Mouse (Mus musculus): Measurements from ENCODE around the gene C5ar1. TPM values are rescaled to one million over a fixed set of nuclear protein-coding genes. Genes with fewer than 3 reads are reported as not detected.

Gene C5ar1
- polyA plus RNA-seq, 1 experiment from 2014 or later: 2.1 TPM

DNA sequence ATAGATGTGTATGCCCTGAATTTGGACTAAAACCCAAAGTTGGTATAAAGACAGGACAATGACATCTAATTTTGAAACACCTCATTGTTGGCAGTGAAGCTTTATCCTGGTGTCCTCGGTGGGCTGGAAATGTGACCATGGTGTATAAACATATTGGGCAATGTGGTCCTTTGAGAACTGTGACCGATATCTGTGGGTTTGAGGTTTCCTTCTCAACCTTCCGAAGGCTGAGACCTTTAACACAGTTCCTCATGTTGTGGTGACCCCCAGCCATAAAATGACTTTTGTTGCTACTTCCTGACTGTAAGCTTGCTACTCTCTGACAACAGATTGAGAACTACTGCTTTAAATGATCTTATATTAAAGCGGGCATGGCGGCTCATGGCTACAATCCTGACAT is 8.7 kb downstream of the C5ar1 start:
- no peak for DNase-seq (ENCODE audit: low spot score)
- Histone ChIP-seq H3K27ac (ENCODE audit: low read depth, low read length) (no peak overlapping the region), H3K4me1 (ENCODE audit: control insufficient read depth, insufficient read depth, low read length) (no peaks in the 10 kb centered on the region), H3K4me3 (ENCODE audit: low read depth, low read length) (no peak overlapping the region), H3K9me3 (ENCODE audit: control insufficient read depth, low read length) (no peaks in the 10 kb centered on the region), H3K9ac (ENCODE audit: low read length) (no peak overlapping the region), H3K4me2 (ENCODE audit: low read depth) (no peak overlapping the region), H3K27me3 (ENCODE audit: control insufficient read depth, insufficient read depth, low read length) (no peaks in the 10 kb centered on the region), H3K36me3 (ENCODE audit: control insufficient read depth, insufficient read depth, low read length) (no peaks in the 10 kb centered on the region)
- 86% methylated on average over 5 of the region's 5 CpGs for WGBS
- no peak for ATAC-seq (ENCODE audit: insufficient read depth, low FRiP score, low TSS enrichment)

DNA sequence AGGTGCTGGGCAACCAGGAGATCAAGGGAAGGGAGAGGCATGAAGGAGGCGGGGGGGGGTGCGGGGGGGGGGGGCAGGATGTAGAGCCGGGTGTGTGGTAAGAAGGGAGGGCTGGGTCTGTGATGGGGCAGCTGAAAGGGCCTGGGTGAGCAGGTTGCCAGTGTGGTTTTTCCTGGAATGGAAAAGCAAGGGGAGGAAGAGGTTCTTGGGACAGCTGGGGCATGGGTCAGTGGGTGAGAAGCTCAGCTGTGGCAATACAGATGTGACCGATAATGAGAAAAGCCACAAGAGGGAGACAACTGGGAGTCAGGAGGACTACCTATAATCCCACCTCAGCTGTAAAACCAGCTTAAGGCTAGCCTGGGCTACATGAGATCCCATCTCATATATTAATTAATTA is 13.4 kb downstream of the C5ar1 start:
- H3K27ac ChIP-seq (ENCODE audit: low read depth, low read length): no peak overlapping the region

DNA sequence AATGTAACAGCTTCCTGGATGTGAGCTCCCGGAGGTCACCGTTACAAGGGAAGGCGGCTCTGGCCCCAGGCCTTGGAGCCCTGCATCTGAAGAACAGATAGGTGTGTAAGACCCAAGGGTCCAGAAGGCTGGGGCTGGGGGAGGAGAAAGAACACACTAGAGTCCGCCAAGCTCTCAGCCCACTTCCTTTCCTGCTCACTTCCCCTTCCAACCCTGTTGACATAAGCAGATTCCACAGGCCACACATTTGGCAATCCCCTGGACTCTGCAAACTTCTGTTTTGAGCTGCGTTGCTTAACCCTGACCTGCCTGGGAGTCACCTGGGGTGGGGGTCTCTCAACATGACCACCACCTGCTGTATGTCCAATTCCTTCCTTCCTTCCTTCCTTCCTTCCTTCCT is 15.3 kb downstream of the C5ar1 start, which contains the start of gene C5ar2:
TSS of gene C5ar2 (minus strand) at position 88 of the 400 bp plus-strand sequence.
- Histone ChIP-seq H3K36me3 (ENCODE audit: control insufficient read depth, insufficient read depth, low read length) (no peaks in the 10 kb centered on the region; the same call in 1 of the 2 replicates), H3K4me2 (ENCODE audit: low read depth) (no peak within 1 kb of the TSS), H3K4me1 (ENCODE audit: control insufficient read depth, insufficient read depth, low read length) (no peaks in the 10 kb centered on the region), H3K4me3 (ENCODE audit: low read depth, low read length) (no peak within 1 kb of the TSS), H3K9ac (ENCODE audit: low read length) (no peak within 1 kb of the TSS), H3K9me3 (ENCODE audit: control insufficient read depth, low read length) (no peaks in the 10 kb centered on the region), H3K27me3 (ENCODE audit: control insufficient read depth, insufficient read depth, low read length) (no peaks in the 10 kb centered on the region), H3K27ac (ENCODE audit: low read depth, low read length) (no peak within 1 kb of the TSS)
- ATAC-seq (ENCODE audit: insufficient read depth, low FRiP score, low TSS enrichment): no peak
- DNase-seq (ENCODE audit: low spot score): no peak
- WGBS: 64% methylated on average over 5 of the region's 5 CpGs

More for the DNA sequence above, 13.4 kb downstream of the C5ar1 start:
- WGBS: 60% methylated on average over 1 of the region's 4 CpGs
- Histone ChIP-seq H3K36me3 (ENCODE audit: control insufficient read depth, insufficient read depth, low read length) (no peaks in the 10 kb centered on the region; the same call in 1 of the 2 replicates), H3K9ac (ENCODE audit: low read length) (no peak overlapping the region), H3K4me3 (ENCODE audit: low read depth, low read length) (no peak overlapping the region), H3K9me3 (ENCODE audit: control insufficient read depth, low read length) (no peaks in the 10 kb centered on the region), H3K4me1 (ENCODE audit: control insufficient read depth, insufficient read depth, low read length) (no peaks in the 10 kb centered on the region), H3K4me2 (ENCODE audit: low read depth) (no peak overlapping the region), H3K27me3 (ENCODE audit: control insufficient read depth, insufficient read depth, low read length) (no peaks in the 10 kb centered on the region)
- ATAC-seq (ENCODE audit: insufficient read depth, low FRiP score, low TSS enrichment) (no peak), DNase-seq (ENCODE audit: low spot score) (no peak)

DNA sequence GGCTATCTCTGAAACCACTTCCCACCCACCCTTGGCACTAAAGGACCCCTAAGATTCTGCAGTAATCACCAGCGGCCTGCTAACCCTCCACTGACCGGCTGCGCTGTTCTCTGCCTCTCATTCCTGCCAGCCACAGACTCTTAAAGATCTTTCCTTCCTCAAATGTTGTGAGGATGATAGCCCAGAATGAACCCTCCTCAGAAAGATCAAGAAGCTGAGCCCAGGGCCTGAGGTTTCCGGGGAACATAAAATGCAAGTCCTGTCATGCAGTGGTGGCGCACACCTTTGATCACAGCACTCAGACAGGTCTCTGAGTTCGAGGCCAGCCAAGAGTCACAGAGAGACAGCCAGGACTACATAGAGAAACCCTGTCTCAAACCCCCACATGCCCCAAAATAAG is 17.1 kb downstream of the C5ar1 start:
- H3K9ac ChIP-seq (ENCODE audit: low read length): no peak overlapping the region
- H3K27me3 ChIP-seq (ENCODE audit: control insufficient read depth, insufficient read depth, low read length): no peaks in the 10 kb centered on the region
- H3K4me3 ChIP-seq (ENCODE audit: low read depth, low read length): no peak overlapping the region
- H3K27ac ChIP-seq (ENCODE audit: low read depth, low read length): no peak overlapping the region
- no peak for ATAC-seq (ENCODE audit: insufficient read depth, low FRiP score, low TSS enrichment)
- H3K9me3 ChIP-seq (ENCODE audit: control insufficient read depth, low read length): no peaks in the 10 kb centered on the region
- H3K4me2 ChIP-seq (ENCODE audit: low read depth): no peak overlapping the region
- H3K4me1 ChIP-seq (ENCODE audit: control insufficient read depth, insufficient read depth, low read length): no peaks in the 10 kb centered on the region
- DNase-seq (ENCODE audit: low spot score): no peak
- WGBS: 88% methylated on average over 6 of the region's 6 CpGs
- H3K36me3 ChIP-seq (ENCODE audit: control insufficient read depth, insufficient read depth, low read length): no peaks in the 10 kb centered on the region; the same call in 1 of the 2 replicates

DNA sequence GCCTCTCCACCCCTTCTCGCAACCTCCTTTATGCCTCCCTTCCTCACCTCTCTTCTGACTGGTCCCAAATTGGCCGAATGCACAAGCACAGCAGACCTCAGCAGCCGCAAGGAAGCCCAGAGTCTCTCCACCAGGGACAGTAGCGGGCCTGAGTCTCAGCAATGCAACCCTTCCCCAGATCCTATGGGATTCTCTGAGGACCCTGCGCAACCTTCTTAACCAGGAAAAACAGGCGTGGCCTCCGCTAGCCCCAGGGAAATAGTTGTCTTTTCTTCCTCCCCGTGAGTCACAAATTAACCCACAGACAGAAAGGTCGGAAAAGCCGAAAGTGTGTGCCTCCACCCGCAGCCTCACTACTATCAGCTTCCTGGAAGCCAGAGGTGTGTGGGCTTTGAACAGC is 17.6 kb downstream of the C5ar1 start:
- Histone ChIP-seq H3K9me3 (ENCODE audit: control insufficient read depth, low read length) (no peaks in the 10 kb centered on the region), H3K27me3 (ENCODE audit: control insufficient read depth, insufficient read depth, low read length) (no peaks in the 10 kb centered on the region), H3K36me3 (ENCODE audit: control insufficient read depth, insufficient read depth, low read length) (no peaks in the 10 kb centered on the region; the same call in 1 of the 2 replicates), H3K27ac (ENCODE audit: low read depth, low read length) (no peak overlapping the region), H3K9ac (ENCODE audit: low read length) (no peak overlapping the region), H3K4me3 (ENCODE audit: low read depth, low read length) (no peak overlapping the region), H3K4me1 (ENCODE audit: control insufficient read depth, insufficient read depth, low read length) (no peaks in the 10 kb centered on the region), H3K4me2 (ENCODE audit: low read depth) (no peak overlapping the region)
- DNase-seq (ENCODE audit: low spot score) (no peak), ATAC-seq (ENCODE audit: insufficient read depth, low FRiP score, low TSS enrichment) (no peak)
- 62% methylated on average over 11 of the region's 11 CpGs for WGBS

DNA sequence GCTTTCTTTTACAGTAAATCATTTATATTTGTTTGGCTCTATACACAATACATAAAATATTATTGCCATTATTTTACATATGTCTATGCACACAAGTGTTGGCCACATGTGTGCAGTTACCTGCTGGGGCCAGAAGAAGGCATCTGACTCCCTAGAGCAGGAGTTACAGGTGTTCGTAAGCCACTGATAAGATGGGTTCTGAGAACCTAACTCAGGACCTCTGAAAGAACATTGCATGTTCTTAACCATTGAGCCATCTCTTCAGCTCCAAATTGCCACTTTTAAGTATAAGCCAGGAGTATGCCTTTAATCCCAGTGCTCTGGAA is 18.4 kb downstream of the C5ar1 start:
- Histone ChIP-seq H3K4me1 (ENCODE audit: control insufficient read depth, insufficient read depth, low read length) (no peaks in the 10 kb centered on the region), H3K9me3 (ENCODE audit: control insufficient read depth, low read length) (no peaks in the 10 kb centered on the region), H3K4me3 (ENCODE audit: low read depth, low read length) (no peak overlapping the region), H3K27me3 (ENCODE audit: control insufficient read depth, insufficient read depth, low read length) (no peaks in the 10 kb centered on the region), H3K36me3 (ENCODE audit: control insufficient read depth, insufficient read depth, low read length) (no peaks in the 10 kb centered on the region; the same call in 1 of the 2 replicates), H3K9ac (ENCODE audit: low read length) (no peak overlapping the region), H3K4me2 (ENCODE audit: low read depth) (no peak overlapping the region), H3K27ac (ENCODE audit: low read depth, low read length) (no peak overlapping the region)
- DNase-seq (ENCODE audit: low spot score) (no peak), ATAC-seq (ENCODE audit: insufficient read depth, low FRiP score, low TSS enrichment) (no peak)
- 97% methylated on average over 1 of the region's 1 CpGs for WGBS

DNA sequence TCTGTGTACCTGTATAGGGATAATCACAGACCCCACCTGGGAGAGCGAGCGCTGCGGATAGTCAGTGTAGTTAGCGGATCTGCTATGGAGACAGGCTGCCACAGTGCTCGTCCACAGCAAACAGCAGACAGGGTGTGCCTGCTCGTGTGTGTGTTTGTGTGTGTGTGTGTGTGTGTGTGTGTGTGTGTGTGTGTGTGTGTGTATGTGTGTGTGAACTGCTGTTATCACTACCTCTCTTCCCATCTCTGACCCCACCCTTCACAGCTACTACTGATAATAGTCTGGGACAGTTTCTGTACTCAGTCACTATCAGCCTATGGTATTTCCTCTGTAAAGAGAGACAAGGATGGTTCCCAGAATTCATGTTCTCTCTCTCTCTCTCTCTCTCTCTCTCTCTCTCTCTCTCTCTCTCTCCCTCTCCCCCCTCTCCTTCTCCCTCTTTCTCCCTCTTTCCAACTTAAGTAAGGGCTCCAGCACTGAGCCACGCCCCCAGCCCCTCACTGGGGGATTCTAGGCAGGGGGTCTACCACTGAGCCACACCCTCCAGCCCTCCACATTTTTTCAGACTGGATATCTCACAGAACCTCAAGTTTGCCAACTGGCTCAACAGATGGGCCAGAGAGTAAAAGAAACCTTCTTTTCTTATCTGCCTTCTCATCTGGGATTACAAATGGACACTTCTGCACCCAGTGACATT is 18.9 kb downstream of the C5ar1 start:
- Histone ChIP-seq H3K9ac (ENCODE audit: low read length) (no peak overlapping the region), H3K4me2 (ENCODE audit: low read depth) (no peak overlapping the region), H3K4me1 (ENCODE audit: control insufficient read depth, insufficient read depth, low read length) (no peaks in the 10 kb centered on the region), H3K27ac (ENCODE audit: low read depth, low read length) (no peak overlapping the region), H3K4me3 (ENCODE audit: low read depth, low read length) (no peak overlapping the region), H3K27me3 (ENCODE audit: control insufficient read depth, insufficient read depth, low read length) (no peaks in the 10 kb centered on the region), H3K36me3 (ENCODE audit: control insufficient read depth, insufficient read depth, low read length) (no peaks in the 10 kb centered on the region; the same call in 1 of the 2 replicates), H3K9me3 (ENCODE audit: control insufficient read depth, low read length) (no peaks in the 10 kb centered on the region)
- WGBS: 76% methylated on average over 7 of the region's 7 CpGs
- DNase-seq (ENCODE audit: low spot score): no peak
- ATAC-seq (ENCODE audit: insufficient read depth, low FRiP score, low TSS enrichment): no peak

DNA sequence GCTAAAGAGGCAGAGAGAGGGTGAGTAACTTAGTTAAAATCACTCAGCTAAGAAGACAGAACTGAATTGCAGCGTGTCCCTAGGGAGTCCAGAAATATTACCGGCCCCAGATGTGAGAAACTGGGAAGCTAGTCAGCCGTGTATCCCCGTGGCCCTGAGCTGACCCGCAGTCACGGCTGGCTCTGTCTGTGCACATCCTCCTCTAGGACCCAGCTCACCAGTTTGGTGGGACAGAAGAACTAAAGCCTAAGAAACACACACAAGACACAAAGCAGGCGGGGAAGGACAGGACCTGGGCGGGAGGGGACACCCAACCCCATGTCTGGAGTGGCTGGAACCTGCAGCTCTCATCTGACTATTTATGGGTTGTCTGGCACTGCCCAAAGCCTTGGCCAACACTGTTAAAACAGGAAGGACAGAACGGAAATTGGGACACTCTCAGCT is 19.8 kb downstream of the C5ar1 start:
- H3K9me3 ChIP-seq (ENCODE audit: control insufficient read depth, low read length): no peaks in the 10 kb centered on the region
- H3K27me3 ChIP-seq (ENCODE audit: control insufficient read depth, insufficient read depth, low read length): no peaks in the 10 kb centered on the region
- no peak for DNase-seq (ENCODE audit: low spot score)
- H3K27ac ChIP-seq (ENCODE audit: low read depth, low read length): no peak overlapping the region
- H3K9ac ChIP-seq (ENCODE audit: low read length): no peak overlapping the region
- no peak overlapping the region for H3K4me2 ChIP-seq (ENCODE audit: low read depth)
- no peaks in the 10 kb centered on the region; the same call in 1 of the 2 replicates for H3K36me3 ChIP-seq (ENCODE audit: control insufficient read depth, insufficient read depth, low read length)
- H3K4me1 ChIP-seq (ENCODE audit: control insufficient read depth, insufficient read depth, low read length): no peaks in the 10 kb centered on the region
- no peak for ATAC-seq (ENCODE audit: insufficient read depth, low FRiP score, low TSS enrichment)
- WGBS: 64% methylated on average over 9 of the region's 9 CpGs
- no peak overlapping the region for H3K4me3 ChIP-seq (ENCODE audit: low read depth, low read length)

DNA sequence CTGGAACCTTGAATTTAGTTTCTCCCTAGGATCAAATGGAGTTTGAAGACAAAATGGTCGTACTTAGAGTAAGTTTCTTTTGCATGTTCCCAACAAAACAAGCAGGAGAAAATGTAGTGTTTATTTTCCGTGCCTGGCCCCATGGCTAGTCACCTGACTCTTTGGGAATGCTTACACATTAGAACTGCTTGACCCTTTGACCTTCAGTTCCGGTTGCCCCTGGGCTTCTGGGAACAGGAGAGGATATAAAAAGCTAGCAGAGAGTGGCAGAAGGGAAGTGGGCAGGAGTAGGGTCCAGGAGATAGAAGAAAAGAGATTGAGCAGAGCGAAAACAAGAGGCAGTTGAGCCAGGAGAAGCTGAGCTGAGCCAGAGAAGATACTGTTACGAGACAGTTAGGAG is 29.5 kb downstream of the C5ar1 start:
- 51% methylated on average over 5 of the region's 5 CpGs for WGBS
- H3K9me3 ChIP-seq (ENCODE audit: control insufficient read depth, low read length): peaks cover 6% of the 10 kb centered on the region; the same call in 1 of the 2 replicates
- H3K27ac ChIP-seq (ENCODE audit: low read depth, low read length): no peak overlapping the region
- no peak for ATAC-seq (ENCODE audit: insufficient read depth, low FRiP score, low TSS enrichment)
- H3K36me3 ChIP-seq (ENCODE audit: control insufficient read depth, insufficient read depth, low read length): no peaks in the 10 kb centered on the region
- H3K4me2 ChIP-seq (ENCODE audit: low read depth): no peak overlapping the region
- DNase-seq (ENCODE audit: low spot score): no peak
- no peaks in the 10 kb centered on the region for H3K4me1 ChIP-seq (ENCODE audit: control insufficient read depth, insufficient read depth, low read length)
- no peak overlapping the region for H3K9ac ChIP-seq (ENCODE audit: low read length)
- H3K27me3 ChIP-seq (ENCODE audit: control insufficient read depth, insufficient read depth, low read length): no peaks in the 10 kb centered on the region
- H3K4me3 ChIP-seq (ENCODE audit: low read depth, low read length): no peak overlapping the region

All from neural tube, embryonic 11.5 days (tissue).